Mouse (Mus musculus) stomach, embryonic 14.5 days (tissue): ENCODE data around the gene Rpl11. TPM values are rescaled to one million over a fixed set of nuclear protein-coding genes. Genes with fewer than 3 reads are reported as not detected.
"Not testable (repeated sequence)": the region's sequence is repeated elsewhere in the genome, so short reads cannot be mapped to it uniquely, and the experiment has no call there.

ENCODE experiments used
- ATAC-seq: fragments of 200-750 bp; cut with Nextera tagmentation; 2 replicates; pipeline ENCODE4 v1.8.0; 2017; ENCODE audit warnings: low read depth, moderate TSS enrichment; ENCODE audit not compliant: insufficient number of reproducible peaks, insufficient read depth, low FRiP score
- H3K27ac ChIP-seq: fragments of 300-500 bp; sonication (generic); 2 replicates; pipeline ENCODE4 v1.5.1; 2014; ENCODE audit warnings: mild to moderate bottlenecking, low read length, moderate library complexity, mixed read lengths
- H3K27me3 ChIP-seq: fragments of 300-500 bp; sonication (generic); 2 replicates; pipeline ENCODE4 v1.6.1; 2014; ENCODE audit warnings: low read length, control low read depth, mixed read lengths; ENCODE audit not compliant: control insufficient read depth, insufficient read depth
- H3K36me3 ChIP-seq: fragments of 300-500 bp; sonication (generic); 2 replicates; pipeline ENCODE4 v1.6.1; 2014; ENCODE audit warnings: mild to moderate bottlenecking, control low read depth, low read length, moderate library complexity, mixed read lengths; ENCODE audit not compliant: control insufficient read depth, insufficient read depth
- H3K4me1 ChIP-seq: fragments of 300-500 bp; sonication (generic); 2 replicates; pipeline ENCODE4 v1.6.1; 2014; ENCODE audit warnings: low read length, control low read depth, mixed read lengths; ENCODE audit not compliant: control insufficient read depth, insufficient read depth
- H3K4me2 ChIP-seq: fragments of 300-500 bp; sonication (generic); replicated peaks from 2 replicates; pipeline ENCODE4 v1.6.1; 2014; ENCODE audit warnings: low read depth, low read length, control low read depth
- H3K4me3 ChIP-seq: fragments of 300-500 bp; sonication (generic); 2 replicates; pipeline ENCODE4 v1.5.1; 2014; ENCODE audit warnings: low read depth, low read length, control low read depth
- H3K9ac ChIP-seq: fragments of 300-500 bp; sonication (generic); replicated peaks from 2 replicates; pipeline ENCODE4 v1.6.1; 2014; ENCODE audit warnings: low read depth, mild to moderate bottlenecking, control low read depth, low read length, moderate library complexity, mixed read lengths
- H3K9me3 ChIP-seq: fragments of 300-500 bp; sonication (generic); 2 replicates; pipeline ENCODE4 v1.6.1; 2016; ENCODE audit warnings: low read depth, low read length, control low read depth; ENCODE audit not compliant: control insufficient read depth
- WGBS: fragments of 180-500 bp; shearing (Covaris S2); extraction: QIAGEN DNeasy Blood & Tissue Kit; methylation state at CpG from one replicate; pipeline ENCODE4 v1.1.7; 2014; 5-methylcytosine and 5-hydroxymethylcytosine counted together
- polyA plus RNA-seq: library from polyadenylated mRNA; unstranded; fragments of >200 nt; fragmentation: Nextera tagmentation; extraction: Ambion mirVana; gene quantifications from 2 replicates; pipeline ENCODE4 v1.2.1, GENCODE M21; 2014

Gene Rpl11
- polyA plus RNA-seq: 506 and 533 TPM in 2 replicates

GRCm38 (mm10) chr4:136053247-136053596 is at the start of gene Rpl11:
Gene Rpl11, minus strand, starts transcription at chr4:136053428.
- Histone ChIP-seq H3K4me3 (peak within 1 kb of the TSS; percentile 71), H3K4me2 (peak within 1 kb of the TSS; percentile 97), H3K4me1 (peaks cover 14% of the 10 kb centered on the region), H3K27me3 (no peaks in the 10 kb centered on the region), H3K9me3 (no peaks in the 10 kb centered on the region), H3K36me3 (peaks cover 40% of the 10 kb centered on the region), H3K9ac (peak within 1 kb of the TSS; percentile 89), H3K27ac (peak within 1 kb of the TSS; percentile 92)
- peak; percentile 96 for ATAC-seq
- WGBS: 0% methylated on average over 21 of the region's 21 CpGs

GRCm38 (mm10) chr4:136101753-136102152 is 48.5 kb upstream of the Rpl11 start:
- H3K9ac ChIP-seq, H3K4me2 ChIP-seq, H3K36me3 ChIP-seq, H3K4me3 ChIP-seq, H3K9me3 ChIP-seq, H3K27me3 ChIP-seq, H3K4me1 ChIP-seq, ATAC-seq, H3K27ac ChIP-seq: not testable (repeated sequence)
- WGBS: 78% methylated on average over 4 of the region's 4 CpGs

- Histone ChIP-seq H3K9me3 (no peaks in the 10 kb centered on the region), H3K9ac (no peak overlapping the region), H3K4me1 (peaks cover 6% of the 10 kb centered on the region; the same call in 1 of the 2 replicates), H3K27me3 (no peaks in the 10 kb centered on the region), H3K27ac (no peak overlapping the region), H3K4me2 (no peak overlapping the region), H3K36me3 (no peaks in the 10 kb centered on the region), H3K4me3 (no peak overlapping the region)
- 71% methylated on average over 12 of the region's 12 CpGs for WGBS
- no peak for ATAC-seq
Measured at GRCm38 (mm10) chr4:136100396-136101070, 47.3 kb upstream of the Rpl11 start.

- no peaks in the 10 kb centered on the region for H3K9me3 ChIP-seq
- H3K27ac ChIP-seq: no peak overlapping the region
- no peaks in the 10 kb centered on the region for H3K4me1 ChIP-seq
- no peak for ATAC-seq
- 99% methylated on average over 3 of the region's 3 CpGs for WGBS
- no peak overlapping the region for H3K4me2 ChIP-seq
- H3K36me3 ChIP-seq: no peaks in the 10 kb centered on the region
- H3K27me3 ChIP-seq: no peaks in the 10 kb centered on the region
- no peak overlapping the region for H3K4me3 ChIP-seq
- no peak overlapping the region for H3K9ac ChIP-seq
Measured at GRCm38 (mm10) chr4:136098446-136098845, 45.2 kb upstream of the Rpl11 start.

GRCm38 (mm10) chr4:136096446-136097113 is 43.4 kb upstream of the Rpl11 start:
- 62% methylated on average over 11 of the region's 11 CpGs for WGBS
- Histone ChIP-seq H3K4me2 (no peak overlapping the region), H3K9me3 (no peaks in the 10 kb centered on the region), H3K4me3 (no peak overlapping the region), H3K27ac (no peak overlapping the region), H3K4me1 (no peaks in the 10 kb centered on the region), H3K9ac (no peak overlapping the region), H3K36me3 (no peaks in the 10 kb centered on the region), H3K27me3 (no peaks in the 10 kb centered on the region)
- no peak for ATAC-seq

GRCm38 (mm10) chr4:136095490-136096105 is 42.4 kb upstream of the Rpl11 start:
- H3K4me3 ChIP-seq: no peak overlapping the region
- ATAC-seq: no peak
- WGBS: 72% methylated on average over 9 of the region's 9 CpGs
- no peaks in the 10 kb centered on the region for H3K36me3 ChIP-seq
- H3K9ac ChIP-seq: no peak overlapping the region
- H3K9me3 ChIP-seq: no peaks in the 10 kb centered on the region
- H3K27me3 ChIP-seq: no peaks in the 10 kb centered on the region
- H3K4me1 ChIP-seq: no peaks in the 10 kb centered on the region
- H3K27ac ChIP-seq: no peak overlapping the region
- no peak overlapping the region for H3K4me2 ChIP-seq

DNA sequence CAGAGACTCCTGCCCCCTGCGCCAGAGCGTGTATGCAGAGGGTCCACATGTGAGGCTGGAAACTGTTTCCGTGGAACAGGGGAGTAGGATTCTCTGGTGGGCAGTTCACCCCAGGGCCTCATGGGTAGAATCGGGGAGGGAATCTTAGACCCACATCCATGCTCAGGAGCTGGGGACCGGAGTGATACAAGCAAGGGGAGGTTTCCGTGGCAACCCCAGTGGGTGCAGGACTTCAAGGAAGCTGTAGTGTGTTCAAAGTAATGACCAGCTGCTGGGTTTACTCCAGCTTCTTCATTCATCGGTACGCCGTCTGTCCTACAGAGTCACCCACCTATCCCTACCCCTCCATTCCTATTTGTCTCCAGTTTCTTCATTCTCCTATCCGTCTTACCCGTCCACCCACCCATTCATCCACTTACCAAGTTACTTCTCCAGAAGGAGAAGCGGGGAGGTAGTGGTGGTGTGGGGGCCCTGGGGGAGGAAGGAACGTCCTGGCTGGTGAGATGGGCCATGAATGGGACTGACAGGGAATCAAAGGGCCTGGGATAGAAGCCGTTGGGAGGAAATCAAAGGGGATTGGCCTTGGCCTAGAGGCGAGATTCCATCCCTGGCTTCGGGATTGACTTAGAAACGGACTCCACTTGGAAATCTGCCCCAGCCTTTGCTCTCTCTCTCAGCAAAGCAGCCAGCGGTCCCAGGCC is 41.4 kb upstream of the Rpl11 start:
- WGBS: 75% methylated on average over 18 of the region's 18 CpGs
- Histone ChIP-seq H3K4me3 (no peak overlapping the region), H3K27ac (no peak overlapping the region), H3K4me1 (no peaks in the 10 kb centered on the region), H3K36me3 (no peaks in the 10 kb centered on the region), H3K4me2 (no peak overlapping the region), H3K9me3 (no peaks in the 10 kb centered on the region), H3K9ac (no peak overlapping the region), H3K27me3 (no peaks in the 10 kb centered on the region)
- ATAC-seq: no peak

DNA sequence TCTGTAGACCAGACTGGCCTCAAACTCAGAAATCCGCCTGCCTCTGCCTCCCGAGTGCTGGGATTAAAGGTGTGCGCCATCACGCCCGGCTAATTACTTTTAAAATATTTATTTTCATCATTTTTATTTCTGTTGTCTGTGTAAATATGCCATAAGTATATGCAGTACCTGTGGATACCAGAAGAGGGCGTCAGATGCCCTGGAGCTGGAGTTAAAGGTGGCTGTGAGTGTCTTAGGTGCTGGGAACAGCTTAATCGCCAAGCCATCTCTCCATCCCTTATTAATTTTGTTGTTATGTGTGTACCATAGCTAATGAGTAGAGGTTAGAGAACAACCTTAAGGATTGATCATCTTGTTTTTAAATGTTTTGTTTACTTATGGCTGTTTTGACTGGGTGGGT is 39.3 kb upstream of the Rpl11 start:
- Histone ChIP-seq H3K27me3 (no peaks in the 10 kb centered on the region), H3K4me3 (no peak overlapping the region), H3K4me2 (no peak overlapping the region), H3K9ac (no peak overlapping the region), H3K4me1 (no peaks in the 10 kb centered on the region), H3K9me3 (no peaks in the 10 kb centered on the region), H3K27ac (no peak overlapping the region), H3K36me3 (no peaks in the 10 kb centered on the region)
- ATAC-seq: no peak
- 86% methylated on average over 7 of the region's 7 CpGs for WGBS
